Mouse (Mus musculus) testis, adult 2 months (tissue): ENCODE measurements around the gene Ttf1. TPM values are rescaled to one million over a fixed set of nuclear protein-coding genes. Genes with fewer than 3 reads are reported as not detected.
"Not testable (repeated sequence)": the region's sequence is repeated elsewhere in the genome, so short reads cannot be mapped to it uniquely, and the experiment has no call there.

Source experiments
- H3K27ac ChIP-seq: fragments of 200-500 bp; 2 replicates; pipeline ENCODE4 v1.5.1; 2012; ENCODE audit warnings: low read depth, low read length; ENCODE audit not compliant: control insufficient read depth, insufficient read depth
- H3K27me3 ChIP-seq: fragments of 200-500 bp; 2 replicates; pipeline ENCODE4 v1.6.1; 2012; ENCODE audit warnings: mild to moderate bottlenecking, low read length, moderate library complexity; ENCODE audit not compliant: control insufficient read depth, insufficient read depth
- H3K36me3 ChIP-seq: fragments of 200-500 bp; 2 replicates; pipeline ENCODE4 v1.6.1; 2012; ENCODE audit warnings: mild to moderate bottlenecking, low read length; ENCODE audit not compliant: control insufficient read depth, insufficient read depth
- H3K4me1 ChIP-seq: fragments of 200-500 bp; 2 replicates; pipeline ENCODE4 v1.6.1; 2012; ENCODE audit warnings: low read length; ENCODE audit not compliant: control insufficient read depth, insufficient read depth
- H3K4me3 ChIP-seq: fragments of 200-500 bp; 2 replicates; pipeline ENCODE4 v1.5.1; 2012; ENCODE audit warnings: low read depth, mild to moderate bottlenecking, low read length, moderate library complexity, mixed read lengths; ENCODE audit not compliant: control insufficient read depth
- CTCF ChIP-seq: fragments of 200-500 bp; IDR thresholded peaks from 2 replicates; pipeline ENCODE4 v1.5.1; 2012; ENCODE audit warnings: low read depth, mild to moderate bottlenecking, inconsistent platforms, low read length, moderate library complexity; ENCODE audit not compliant: control insufficient read depth, insufficient read depth, insufficient replicate concordance
- POLR2A ChIP-seq: fragments of 200-500 bp; IDR thresholded peaks from 2 replicates; pipeline ENCODE4 v1.6.1; 2012; ENCODE audit warnings: low read depth, mild to moderate bottlenecking, inconsistent platforms, low read length, moderate library complexity; ENCODE audit not compliant: control insufficient read depth
- polyA plus RNA-seq: library from polyadenylated mRNA; depleted of rRNA; stranded (reverse); fragments of >200 nt; gene quantifications from 2 replicates; pipeline ENCODE4 v1.2.3, GENCODE M21; 2012

The Ttf1 gene
- polyA plus RNA-seq, 1 experiment, result 8.1 TPM

- Histone ChIP-seq H3K27me3 (no peaks in the 10 kb centered on the region), H3K27ac (no peak overlapping the region), H3K4me3 (peak overlapping the region; percentile 66), H3K4me1 (no peaks in the 10 kb centered on the region; the same call in none of the 2 replicates), H3K36me3 (peaks cover 1% of the 10 kb centered on the region)
- TF ChIP-seq CTCF (no peak), POLR2A (no peak)
Measured at GRCm38 (mm10) chr2:29065796-29066195, 5.7 kb downstream of the Ttf1 start.

DNA sequence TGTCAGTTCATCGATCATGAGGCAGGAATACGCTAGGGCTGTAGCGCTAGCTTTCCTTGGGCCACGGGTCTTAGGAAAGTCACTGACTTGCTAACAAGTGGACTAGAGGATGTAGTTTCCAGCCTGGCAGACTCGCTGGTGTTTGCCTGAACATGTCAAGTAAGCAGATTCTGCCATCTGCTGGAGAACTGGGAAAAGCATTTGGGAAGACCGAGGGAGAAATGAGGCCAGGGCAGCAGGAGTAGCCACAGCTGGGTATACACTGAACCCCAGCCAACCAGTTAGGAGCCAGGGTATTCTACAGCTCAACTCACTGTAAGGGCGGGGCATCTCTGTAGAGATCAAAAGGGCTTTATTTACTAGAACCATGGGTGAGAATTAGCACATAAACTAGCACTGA, 6.3 kb downstream of the Ttf1 start:
- peak; percentile 13; the same call in 1 of the 2 replicates for TF ChIP-seq CTCF
- TF ChIP-seq POLR2A, result no peak
- H3K4me1 ChIP-seq, result no peaks in the 10 kb centered on the region; the same call in 1 of the 2 replicates
- peak overlapping the region; percentile 3; the same call in 1 of the 2 replicates for H3K4me3 ChIP-seq
- no peak overlapping the region for H3K27ac ChIP-seq
- peaks cover 1% of the 10 kb centered on the region for H3K36me3 ChIP-seq
- no peaks in the 10 kb centered on the region for H3K27me3 ChIP-seq

DNA sequence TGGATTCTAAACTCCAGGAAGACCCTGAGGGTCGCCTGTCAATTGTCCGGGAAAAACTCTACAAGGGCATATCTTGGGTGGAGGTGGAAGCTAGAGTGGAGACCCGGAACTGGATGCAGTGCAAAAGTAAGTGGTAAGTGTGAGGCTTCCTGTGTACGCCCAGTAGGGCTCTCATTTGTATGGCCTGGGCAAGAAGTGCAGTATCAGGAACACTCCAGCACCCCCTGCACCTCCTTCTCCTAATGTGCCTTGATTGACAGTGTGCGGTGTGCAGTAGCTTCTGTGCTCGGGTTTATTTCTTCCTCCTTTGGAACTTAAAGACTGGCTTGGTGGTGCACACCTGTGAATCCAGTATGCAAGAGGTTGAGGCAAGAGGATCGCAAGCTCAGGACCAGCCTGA, 14.6 kb downstream of the Ttf1 start:
- Histone ChIP-seq H3K36me3 (peaks cover 10% of the 10 kb centered on the region), H3K4me3 (no peak overlapping the region; the same call in 1 of the 2 replicates)
- TF ChIP-seq POLR2A (no peak), CTCF (no peak)

DNA sequence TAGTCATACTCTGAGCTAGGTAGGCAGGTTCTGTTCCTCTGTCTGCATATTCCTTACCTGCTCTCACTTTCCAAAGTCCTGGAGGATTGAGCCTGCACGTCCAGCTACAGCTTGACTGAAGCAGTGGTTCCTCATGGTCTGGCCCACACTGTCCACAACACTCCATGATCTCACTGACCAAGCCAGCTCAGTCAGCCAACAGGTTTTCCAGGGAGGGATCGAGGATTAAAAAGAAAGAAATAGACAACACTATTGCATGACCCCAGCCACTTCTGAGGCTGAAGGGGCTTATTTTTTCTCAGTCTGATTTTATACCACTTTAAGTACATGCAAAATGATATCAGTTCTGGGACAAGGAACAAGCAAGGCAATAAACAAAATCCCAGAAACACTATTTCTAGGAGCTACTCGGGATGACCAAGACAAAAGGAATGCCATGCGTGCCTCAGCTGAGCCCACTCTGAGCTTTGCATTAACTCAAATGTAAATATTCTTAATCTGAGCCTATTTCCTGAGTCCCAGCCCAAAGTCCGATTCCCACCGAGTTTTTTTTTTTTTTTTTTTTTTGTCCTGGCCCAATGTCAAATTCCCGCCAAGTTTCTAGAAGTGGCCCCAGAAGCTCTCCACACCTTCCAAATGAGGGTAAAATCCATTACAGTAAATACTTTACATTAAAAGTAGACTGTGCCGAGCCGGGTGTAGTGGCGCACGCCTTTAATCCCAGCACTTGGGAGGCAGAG, 15.4 kb downstream of the Ttf1 start:
- H3K4me3 ChIP-seq, result no peak overlapping the region
- no peaks in the 10 kb centered on the region for H3K27me3 ChIP-seq
- H3K36me3 ChIP-seq, result peaks cover 9% of the 10 kb centered on the region
- no peak overlapping the region for H3K27ac ChIP-seq
- H3K4me1 ChIP-seq, result no peaks in the 10 kb centered on the region
- TF ChIP-seq CTCF, result no peak
- TF ChIP-seq POLR2A, result no peak

More for the DNA sequence above, 14.6 kb downstream of the Ttf1 start:
- no peaks in the 10 kb centered on the region for H3K4me1 ChIP-seq
- no peaks in the 10 kb centered on the region for H3K27me3 ChIP-seq
- no peak overlapping the region for H3K27ac ChIP-seq

- Histone ChIP-seq H3K27me3 (no peaks in the 10 kb centered on the region), H3K36me3 (peaks cover 10% of the 10 kb centered on the region), H3K4me1 (no peaks in the 10 kb centered on the region), H3K27ac (no peak overlapping the region), H3K4me3 (no peak overlapping the region)
- no peak for TF ChIP-seq POLR2A
- no peak for TF ChIP-seq CTCF
Measured at GRCm38 (mm10) chr2:29076226-29076625, 16.2 kb downstream of the Ttf1 start.

DNA sequence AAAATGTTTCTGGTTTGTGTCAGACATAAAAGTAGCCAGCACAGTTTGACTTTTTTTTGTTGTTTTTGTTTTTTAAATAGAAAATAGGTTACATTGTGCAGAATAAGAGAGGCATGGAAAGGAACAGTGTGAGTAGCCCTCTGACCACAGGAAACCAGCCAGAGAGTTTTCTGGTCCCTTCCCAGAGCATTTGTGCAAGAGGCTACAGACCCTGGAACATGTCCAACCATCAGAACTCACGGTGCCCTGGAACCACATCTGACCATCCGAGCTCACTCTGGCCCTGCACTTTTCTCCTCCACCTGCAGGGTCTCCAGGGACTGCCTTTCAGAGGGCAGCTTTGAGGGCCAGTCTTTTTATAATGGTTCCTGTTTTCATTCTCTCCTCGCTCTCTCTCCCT, 21.9 kb downstream of the Ttf1 start:
- Histone ChIP-seq H3K4me1 (no peaks in the 10 kb centered on the region), H3K4me3 (no peak overlapping the region), H3K27ac (no peak overlapping the region), H3K36me3 (peaks cover 6% of the 10 kb centered on the region), H3K27me3 (no peaks in the 10 kb centered on the region)
- peak; percentile 13; the same call in 1 of the 2 replicates for TF ChIP-seq CTCF
- no peak for TF ChIP-seq POLR2A

- H3K36me3 ChIP-seq, result peaks cover 6% of the 10 kb centered on the region
- no peaks in the 10 kb centered on the region for H3K4me1 ChIP-seq
- H3K27ac ChIP-seq, result no peak overlapping the region
- no peaks in the 10 kb centered on the region for H3K27me3 ChIP-seq
- no peak overlapping the region for H3K4me3 ChIP-seq
- TF ChIP-seq CTCF, result no peak
- TF ChIP-seq POLR2A, result no peak
Measured at GRCm38 (mm10) chr2:29086026-29086425, 26.0 kb downstream of the Ttf1 start.

DNA sequence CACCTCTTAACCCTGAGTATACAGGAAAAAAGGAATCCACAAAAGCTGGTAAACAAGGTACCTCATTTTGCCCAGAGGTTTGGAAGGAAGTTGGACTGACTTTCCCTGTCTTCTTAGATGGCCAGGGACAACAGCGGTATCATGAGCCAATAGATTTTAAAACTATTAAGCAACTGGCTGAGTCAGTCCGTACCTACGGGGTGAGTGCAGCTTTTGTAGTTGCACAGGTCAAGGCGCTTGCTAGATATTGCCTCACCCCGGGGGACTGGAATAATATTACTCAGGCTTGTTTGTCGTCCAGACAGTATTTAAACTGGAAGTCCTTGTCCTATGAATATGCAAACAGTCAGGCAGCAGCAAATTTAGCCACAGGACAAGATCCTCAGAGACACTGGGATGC, 29.2 kb downstream of the Ttf1 start:
- H3K27me3 ChIP-seq, H3K4me1 ChIP-seq, H3K27ac ChIP-seq, H3K4me3 ChIP-seq, H3K36me3 ChIP-seq: not testable (repeated sequence)
